Mouse (Mus musculus): ENCODE data around the gene Agrp. TPM values are rescaled to one million over a fixed set of nuclear protein-coding genes. Genes with fewer than 3 reads are reported as not detected.
"Not testable (repeated sequence)": the region's sequence is repeated elsewhere in the genome, so short reads cannot be mapped to it uniquely, and the experiment has no call there.

Agrp gene
- total and polyA plus RNA-seq, 2 experiments from 2014 or later = 7.6 TPM; not detected in 1

GRCm38 (mm10) chr8:105573427-105573826, 63.8 kb downstream of the Agrp start:
- H3K4me3 ChIP-seq (ENCODE audit: low read depth, low read length) = no peak overlapping the region
- DNase-seq (ENCODE audit: low spot score) (peak; percentile 31), ATAC-seq (ENCODE audit: low FRiP score) (no peak)
- no peaks in the 10 kb centered on the region for H3K4me1 ChIP-seq (ENCODE audit: insufficient read depth, low read length)
- no peak overlapping the region for H3K9ac ChIP-seq (replicated peaks; ENCODE audit: low read length, poor library complexity, severe bottlenecking)
- H3K27ac ChIP-seq (ENCODE audit: low read depth, low read length) = no peak overlapping the region
- H3K27me3 ChIP-seq (ENCODE audit: insufficient read depth, low read length) = no peaks in the 10 kb centered on the region
- TF ChIP-seq CTCF (IDR thresholded peaks at IDR 0.05) = no peak
- H3K36me3 ChIP-seq (ENCODE audit: insufficient read depth, low read length) = no peaks in the 10 kb centered on the region
- no peak overlapping the region for H3K4me2 ChIP-seq (ENCODE audit: low read depth, low read length, poor library complexity, severe bottlenecking)
- no peaks in the 10 kb centered on the region for H3K9me3 ChIP-seq (ENCODE audit: low read length)

DNA sequence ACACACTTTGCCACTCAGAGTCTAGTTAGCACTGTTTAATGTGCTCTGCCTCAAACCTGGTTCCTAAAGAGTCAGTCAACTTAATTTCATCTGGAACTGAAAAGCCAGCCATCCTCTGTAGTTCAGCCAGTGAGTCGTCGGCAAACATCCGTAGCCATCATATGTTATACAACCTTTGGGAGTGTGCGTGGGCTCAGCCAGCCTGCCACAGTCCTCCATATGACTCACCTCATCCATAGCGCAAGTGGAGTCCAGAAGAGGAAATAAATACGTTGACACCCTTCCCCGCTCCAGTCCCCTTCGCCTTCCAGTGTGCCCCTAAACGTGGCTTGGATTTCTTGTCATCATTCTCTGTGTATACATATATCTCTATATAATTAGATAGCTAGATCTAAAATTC, 65.4 kb downstream of the Agrp start:
- no peak overlapping the region for H3K27ac ChIP-seq (ENCODE audit: low read depth, low read length)
- no peak for ATAC-seq (ENCODE audit: low FRiP score)
- DNase-seq (ENCODE audit: low spot score) = no peak
- H3K4me1 ChIP-seq (ENCODE audit: insufficient read depth, low read length) = peaks cover 2% of the 10 kb centered on the region; the same call in 1 of the 2 replicates
- H3K9ac ChIP-seq (replicated peaks; ENCODE audit: low read length, poor library complexity, severe bottlenecking) = no peak overlapping the region
- H3K27me3 ChIP-seq (ENCODE audit: insufficient read depth, low read length) = no peaks in the 10 kb centered on the region
- H3K4me3 ChIP-seq (ENCODE audit: low read depth, low read length) = no peak overlapping the region
- TF ChIP-seq CTCF (IDR thresholded peaks at IDR 0.05) = no peak
- no peaks in the 10 kb centered on the region for H3K9me3 ChIP-seq (ENCODE audit: low read length)
- no peak overlapping the region for H3K4me2 ChIP-seq (ENCODE audit: low read depth, low read length, poor library complexity, severe bottlenecking)
- 91% methylated on average over 9 of the region's 9 CpGs for WGBS
- H3K36me3 ChIP-seq (ENCODE audit: insufficient read depth, low read length) = no peaks in the 10 kb centered on the region

DNA sequence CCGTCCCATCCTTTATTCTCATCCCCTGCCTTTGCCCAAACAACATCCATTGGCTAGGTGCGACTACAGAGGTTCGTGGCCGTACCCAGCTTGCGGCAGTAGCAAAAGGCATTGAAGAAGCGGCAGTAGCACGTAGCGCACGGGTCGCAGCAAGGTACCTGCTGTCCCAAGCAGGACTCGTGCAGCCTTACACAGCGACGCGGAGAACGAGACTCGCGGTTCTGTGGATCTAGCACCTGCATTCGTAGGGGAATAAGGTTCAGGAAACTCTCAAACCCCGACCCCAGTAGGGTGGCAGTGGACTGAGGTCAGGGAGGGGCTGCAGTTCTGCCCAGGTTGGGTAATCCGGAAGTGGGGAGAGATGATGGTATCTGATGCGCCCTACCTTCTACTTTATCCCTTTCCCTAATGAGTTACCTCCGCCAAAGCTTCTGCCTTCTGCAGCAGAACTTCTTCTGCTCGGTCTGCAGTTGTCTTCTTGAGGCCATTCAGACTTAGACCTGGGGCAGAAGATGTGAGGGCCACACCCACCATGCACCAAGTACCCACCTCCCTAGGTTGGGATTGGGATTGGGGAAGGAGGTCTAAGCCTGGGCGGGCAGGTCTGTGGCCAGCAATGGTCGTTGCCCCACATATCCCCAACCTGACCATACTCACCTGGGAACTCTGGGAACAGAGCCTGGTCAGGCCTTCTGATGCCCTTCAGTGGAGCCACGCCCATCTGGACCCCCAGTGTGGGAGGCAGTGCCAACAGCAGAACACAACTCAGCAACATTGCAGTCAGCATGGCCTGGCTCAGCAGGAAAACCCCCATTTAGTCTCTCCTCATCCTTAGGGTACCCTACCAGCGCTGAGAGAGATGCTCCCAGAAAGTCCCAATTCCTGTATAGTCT, 70.2 kb downstream of the Agrp start:
- DNase-seq (ENCODE audit: low spot score) (no peak), ATAC-seq (ENCODE audit: low FRiP score) (0 out of 2 replicates have a peak, but pooled peaks have one; percentile 2)
- peak overlapping the region; percentile 92 for H3K4me3 ChIP-seq (ENCODE audit: low read depth, low read length)
- TF ChIP-seq CTCF (IDR thresholded peaks at IDR 0.05) = no peak
- H3K9me3 ChIP-seq (ENCODE audit: low read length) = no peaks in the 10 kb centered on the region
- peak overlapping the region; percentile 75 for H3K27ac ChIP-seq (ENCODE audit: low read depth, low read length)
- H3K27me3 ChIP-seq (ENCODE audit: insufficient read depth, low read length) = no peaks in the 10 kb centered on the region
- 0 out of 2 replicates have a peak, but pooled peaks cover 2% of the 10 kb centered on the region for H3K36me3 ChIP-seq (ENCODE audit: insufficient read depth, low read length)
- peak overlapping the region; percentile 70 for H3K9ac ChIP-seq (replicated peaks; ENCODE audit: low read length, poor library complexity, severe bottlenecking)
- peaks cover 7% of the 10 kb centered on the region; the same call in 1 of the 2 replicates for H3K4me1 ChIP-seq (ENCODE audit: insufficient read depth, low read length)
- H3K4me2 ChIP-seq (ENCODE audit: low read depth, low read length, poor library complexity, severe bottlenecking) = peak overlapping the region; percentile 90
- 28% methylated on average over 27 of the region's 27 CpGs for WGBS

DNA sequence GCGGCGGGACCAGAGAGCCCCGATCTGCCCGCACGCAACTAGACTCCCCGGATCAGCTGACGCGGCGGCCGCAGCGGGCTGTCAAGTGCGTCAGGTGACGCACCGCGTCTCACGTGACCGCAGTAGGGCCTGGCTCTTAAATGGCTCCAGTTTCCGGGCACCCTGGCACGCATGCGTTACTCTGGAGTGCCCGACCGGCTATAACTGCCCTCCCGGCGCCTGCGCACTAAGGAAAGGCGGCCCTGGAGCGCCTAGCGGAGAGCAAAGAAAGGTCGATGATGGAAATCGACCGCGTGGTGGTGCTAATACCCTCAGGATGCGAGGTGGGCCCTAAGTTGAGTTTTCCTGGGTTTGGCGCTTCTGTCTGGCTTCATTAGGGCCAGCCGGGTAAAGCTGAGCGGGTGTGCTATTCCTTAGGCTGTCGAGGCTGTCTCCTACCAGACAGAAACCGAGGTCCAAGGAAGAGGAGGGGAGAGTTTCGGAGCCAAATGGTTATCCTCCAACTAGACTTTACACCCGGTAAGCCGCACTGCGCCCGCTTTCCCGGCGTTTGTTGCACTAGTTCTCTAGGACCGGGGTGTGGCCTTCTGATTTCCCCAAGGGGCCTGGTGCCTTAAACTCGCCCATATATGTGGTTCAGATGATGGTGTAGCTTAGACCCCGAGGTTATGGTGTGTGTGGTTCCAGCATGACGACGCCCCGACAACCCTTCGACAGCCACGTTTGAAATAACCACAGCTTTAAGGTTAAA, 71.1 kb downstream of the Agrp start, which contains the start of gene Atp6v0d1:
Gene Atp6v0d1, minus strand, starts transcription at position 96 of the 751 bp plus-strand sequence.
- peaks cover 7% of the 10 kb centered on the region; the same call in 1 of the 2 replicates for H3K4me1 ChIP-seq (ENCODE audit: insufficient read depth, low read length)
- WGBS = 3% methylated on average over 51 of the region's 53 CpGs

DNA sequence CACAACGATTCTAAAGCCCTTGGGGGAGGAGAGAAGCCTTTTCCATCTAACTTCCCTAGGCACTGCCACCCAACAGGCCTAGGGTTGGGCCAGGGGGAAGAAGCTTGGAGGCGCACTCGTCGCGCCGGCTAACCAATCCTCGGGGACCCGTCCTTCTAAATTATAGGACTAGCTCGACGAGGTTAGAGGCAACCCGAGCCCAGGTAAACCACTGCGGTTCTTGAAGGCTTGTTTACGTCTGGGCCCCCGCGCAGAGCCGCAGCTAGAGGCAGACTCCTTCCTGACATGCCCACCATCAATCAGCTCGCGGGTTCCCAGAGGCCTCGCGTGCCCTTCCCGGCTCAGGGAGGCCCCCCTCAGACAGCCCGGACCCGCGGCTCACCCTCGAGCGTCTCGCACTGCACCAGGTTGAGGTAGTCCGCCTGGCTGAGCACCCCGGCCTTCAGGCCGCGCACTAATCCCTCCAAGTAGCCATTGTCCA, 71.8 kb downstream of the Agrp start:
- Histone ChIP-seq H3K36me3 (ENCODE audit: insufficient read depth, low read length) (0 out of 2 replicates have a peak, but pooled peaks cover 2% of the 10 kb centered on the region), H3K9me3 (ENCODE audit: low read length) (no peaks in the 10 kb centered on the region), H3K4me2 (ENCODE audit: low read depth, low read length, poor library complexity, severe bottlenecking) (peak overlapping the region; percentile 90), H3K4me1 (ENCODE audit: insufficient read depth, low read length) (peaks cover 7% of the 10 kb centered on the region; the same call in 1 of the 2 replicates), H3K4me3 (ENCODE audit: low read depth, low read length) (peak overlapping the region; percentile 92), H3K9ac (replicated peaks; ENCODE audit: low read length, poor library complexity, severe bottlenecking) (peak overlapping the region; percentile 94), H3K27me3 (ENCODE audit: insufficient read depth, low read length) (no peaks in the 10 kb centered on the region), H3K27ac (ENCODE audit: low read depth, low read length) (peak overlapping the region; percentile 95)
- TF ChIP-seq CTCF (IDR thresholded peaks at IDR 0.05) = peak; percentile 33; the same call in 1 of the 2 replicates
- WGBS = under 1% methylated on average over 31 of the region's 31 CpGs
- DNase-seq (ENCODE audit: low spot score) (peak; percentile 28), ATAC-seq (ENCODE audit: low FRiP score) (peak; percentile 75)

More for the DNA sequence above, 71.1 kb downstream of the Agrp start, which contains the start of gene Atp6v0d1:
- H3K9ac ChIP-seq (replicated peaks; ENCODE audit: low read length, poor library complexity, severe bottlenecking) = peak within 1 kb of the TSS; percentile 94
- TF ChIP-seq CTCF (IDR thresholded peaks at IDR 0.05) = peak; percentile 87
- H3K9me3 ChIP-seq (ENCODE audit: low read length) = no peaks in the 10 kb centered on the region
- ATAC-seq (ENCODE audit: low FRiP score) (peak; percentile 98), DNase-seq (ENCODE audit: low spot score) (peak; percentile 100)
- H3K4me2 ChIP-seq (ENCODE audit: low read depth, low read length, poor library complexity, severe bottlenecking) = peak within 1 kb of the TSS; percentile 90
- H3K27ac ChIP-seq (ENCODE audit: low read depth, low read length) = peak within 1 kb of the TSS; percentile 95
- peak within 1 kb of the TSS; percentile 92 for H3K4me3 ChIP-seq (ENCODE audit: low read depth, low read length)
- H3K36me3 ChIP-seq (ENCODE audit: insufficient read depth, low read length) = 0 out of 2 replicates have a peak, but pooled peaks cover 2% of the 10 kb centered on the region
- no peaks in the 10 kb centered on the region for H3K27me3 ChIP-seq (ENCODE audit: insufficient read depth, low read length)

- not testable (repeated sequence) for ATAC-seq (ENCODE audit: low FRiP score); DNase-seq (ENCODE audit: low spot score); H3K27me3 ChIP-seq (ENCODE audit: insufficient read depth, low read length); H3K36me3 ChIP-seq (ENCODE audit: insufficient read depth, low read length); H3K9me3 ChIP-seq (ENCODE audit: low read length); H3K27ac ChIP-seq (ENCODE audit: low read depth, low read length); H3K4me1 ChIP-seq (ENCODE audit: insufficient read depth, low read length)
- WGBS = 84% methylated on average over 9 of the region's 9 CpGs
- peak overlapping the region; percentile 92 for H3K4me3 ChIP-seq (ENCODE audit: low read depth, low read length)
- peak overlapping the region; percentile 90 for H3K4me2 ChIP-seq (ENCODE audit: low read depth, low read length, poor library complexity, severe bottlenecking)
- H3K9ac ChIP-seq (replicated peaks; ENCODE audit: low read length, poor library complexity, severe bottlenecking) = peak overlapping the region; percentile 94
These were observed 72.5 kb downstream of the Agrp start for GRCm38 (mm10) chr8:105564573-105565229.
